Mouse (Mus musculus) liver, adult 2 months (tissue): ENCODE measurements at regions not wholly inside any gene's neighbourhood (a gene's known extent, or its start where the extent isn't known, plus 50 kb on each side); places are given as distances from the start of the nearest gene placed in this dataset.

ENCODE experiments used
- DNase-seq: peaks from one replicate; pipeline ENCODE4 v3.0.0-alpha.2; 2011; ENCODE audit warnings: low read depth, low spot score; ENCODE audit errors: extremely low read depth
- H3K27ac ChIP-seq: fragments of 200-500 bp; replicated peaks from 2 replicates; pipeline ENCODE4 v1.5.1; 2012; ENCODE audit warnings: low read depth, mild to moderate bottlenecking, control low read depth, inconsistent platforms, low read length; ENCODE audit not compliant: insufficient read depth
- H3K27me3 ChIP-seq: fragments of 200-500 bp; 2 replicates; pipeline ENCODE4 v1.6.1; 2012; ENCODE audit warnings: mild to moderate bottlenecking, moderate library complexity, low read length, inconsistent platforms; ENCODE audit not compliant: control insufficient read depth, insufficient read depth
- H3K36me3 ChIP-seq: fragments of 200-500 bp; 2 replicates; pipeline ENCODE4 v1.6.1; 2012; ENCODE audit warnings: low read length, inconsistent platforms; ENCODE audit not compliant: control insufficient read depth, insufficient read depth
- H3K4me1 ChIP-seq: fragments of 200-500 bp; 2 replicates; pipeline ENCODE4 v1.6.1; 2011; ENCODE audit warnings: low read length; ENCODE audit not compliant: control insufficient read depth, insufficient read depth
- H3K4me3 ChIP-seq: fragments of 200-500 bp; 2 replicates; pipeline ENCODE4 v1.5.1; 2011; ENCODE audit warnings: low read depth, mild to moderate bottlenecking, control low read depth, low read length, moderate library complexity; ENCODE audit not compliant: insufficient read depth
- H3K79me2 ChIP-seq: fragments of 200-500 bp; 2 replicates; pipeline ENCODE4 v1.6.1; 2012; ENCODE audit warnings: inconsistent platforms, mild to moderate bottlenecking, low read length, moderate library complexity; ENCODE audit not compliant: control insufficient read depth, insufficient read depth
- H3K9ac ChIP-seq: fragments of 200-500 bp; 2 replicates; pipeline ENCODE4 v1.6.1; 2012; ENCODE audit warnings: low read depth, mild to moderate bottlenecking, control low read depth, inconsistent platforms, low read length
- CTCF ChIP-seq: fragments of 200-500 bp; IDR thresholded peaks from 2 replicates; pipeline ENCODE4 v1.5.1; 2011; ENCODE audit warnings: low read depth, low read length, control low read depth
- POLR2A ChIP-seq: fragments of 200-500 bp; IDR thresholded peaks from 2 replicates; pipeline ENCODE4 v1.6.1; 2011; ENCODE audit warnings: low read length, control low read depth; ENCODE audit not compliant: insufficient read depth; ENCODE audit errors: extremely low read depth
- WGBS: fragments of 180-500 bp; shearing (Covaris S2); methylation state at CpG from one replicate; pipeline ENCODE4 v1.1.7; 2018; 5-methylcytosine and 5-hydroxymethylcytosine counted together

DNA sequence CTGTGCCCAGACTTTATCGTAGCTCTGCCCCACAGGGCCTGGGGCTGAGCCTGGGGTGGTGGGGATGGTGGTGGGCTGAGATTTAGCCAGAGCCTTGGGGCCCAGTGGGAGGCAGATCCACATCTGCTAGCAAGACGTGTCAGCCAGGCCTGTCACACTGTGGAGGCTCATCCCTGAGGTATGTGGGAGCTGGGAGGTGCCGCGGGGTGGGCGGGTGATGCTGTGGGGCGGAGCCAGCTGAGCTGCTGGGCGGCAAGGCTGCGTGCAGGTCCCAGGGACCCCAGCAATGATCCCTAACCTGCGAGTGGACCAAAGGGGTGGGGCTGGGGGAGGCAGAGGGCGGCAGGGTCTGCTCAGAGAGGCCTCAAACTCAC is 85.2 kb upstream of the Tmem189 start:
- 71% methylated on average over 10 of the region's 10 CpGs for WGBS
- no peak for DNase-seq
- peak overlapping the region; percentile 39 for H3K27ac ChIP-seq
- H3K9ac ChIP-seq, result no peak overlapping the region
- H3K79me2 ChIP-seq, result no peaks in the 10 kb centered on the region
- no peaks in the 10 kb centered on the region for H3K36me3 ChIP-seq
- peaks cover 24% of the 10 kb centered on the region for H3K4me1 ChIP-seq
- no peak for TF ChIP-seq POLR2A
- TF ChIP-seq CTCF, result no peak
- H3K27me3 ChIP-seq, result no peaks in the 10 kb centered on the region
- H3K4me3 ChIP-seq, result no peak overlapping the region

- 100% methylated on average over 2 of the region's 2 CpGs for WGBS
- H3K27ac ChIP-seq, result no peak overlapping the region
- no peak for TF ChIP-seq CTCF
- no peak for TF ChIP-seq POLR2A
Observed at GRCm38 (mm10) chr2:167774166-167774805, 84.7 kb upstream of the Tmem189 start.

GRCm38 (mm10) chr2:167772834-167773233 is 83.2 kb upstream of the Tmem189 start:
- WGBS, result 85% methylated on average over 5 of the region's 5 CpGs
- Histone ChIP-seq H3K9ac (no peak overlapping the region), H3K79me2 (no peaks in the 10 kb centered on the region), H3K36me3 (no peaks in the 10 kb centered on the region), H3K27me3 (no peaks in the 10 kb centered on the region), H3K4me3 (no peak overlapping the region), H3K4me1 (peaks cover 14% of the 10 kb centered on the region), H3K27ac (no peak overlapping the region)
- no peak for DNase-seq
- no peak for TF ChIP-seq CTCF
- no peak for TF ChIP-seq POLR2A

More at GRCm38 (mm10) chr2:167774166-167774805, 84.7 kb upstream of the Tmem189 start:
- Histone ChIP-seq H3K36me3 (no peaks in the 10 kb centered on the region), H3K4me1 (peaks cover 24% of the 10 kb centered on the region), H3K9ac (no peak overlapping the region), H3K4me3 (no peak overlapping the region), H3K27me3 (no peaks in the 10 kb centered on the region), H3K79me2 (no peaks in the 10 kb centered on the region)
- DNase-seq, result no peak

DNA sequence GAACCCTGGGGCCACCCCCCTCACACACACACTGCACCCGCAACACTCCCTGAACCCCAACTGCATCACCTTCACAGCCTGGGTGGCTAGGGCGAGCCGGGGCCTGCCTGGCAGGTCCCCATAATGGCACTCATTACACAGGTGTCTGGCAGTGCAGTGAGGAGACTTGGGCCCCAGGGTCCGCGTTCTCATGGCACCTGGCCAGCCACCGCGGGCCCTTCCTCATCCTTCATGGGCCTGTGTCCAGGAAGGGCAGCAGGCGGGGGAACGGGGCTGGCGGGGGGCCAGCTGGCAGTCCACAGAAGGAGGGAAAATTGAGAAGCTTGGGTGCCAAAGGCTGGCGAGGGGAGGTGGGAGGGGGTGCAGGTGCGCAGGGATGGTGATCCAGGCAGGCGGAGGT is 78.3 kb upstream of the Tmem189 start:
- peaks cover 20% of the 10 kb centered on the region for H3K4me1 ChIP-seq
- 54% methylated on average over 13 of the region's 13 CpGs for WGBS
- no peaks in the 10 kb centered on the region for H3K27me3 ChIP-seq
- no peak for DNase-seq
- no peaks in the 10 kb centered on the region for H3K79me2 ChIP-seq
- H3K4me3 ChIP-seq, result no peak overlapping the region
- TF ChIP-seq POLR2A (no peak), CTCF (no peak)
- no peak overlapping the region for H3K9ac ChIP-seq
- H3K27ac ChIP-seq, result peak overlapping the region; percentile 8; the same call in 1 of the 2 replicates
- no peaks in the 10 kb centered on the region for H3K36me3 ChIP-seq

- no peak overlapping the region for H3K9ac ChIP-seq
- H3K36me3 ChIP-seq, result no peaks in the 10 kb centered on the region
- H3K79me2 ChIP-seq, result no peaks in the 10 kb centered on the region
- TF ChIP-seq POLR2A, result no peak
- TF ChIP-seq CTCF, result no peak
- H3K4me3 ChIP-seq, result no peak overlapping the region
- peak; percentile 84 for DNase-seq
- no peaks in the 10 kb centered on the region for H3K27me3 ChIP-seq
- H3K27ac ChIP-seq, result peak overlapping the region; percentile 8; the same call in 1 of the 2 replicates
- WGBS, result 39% methylated on average over 8 of the region's 8 CpGs
- H3K4me1 ChIP-seq, result peaks cover 20% of the 10 kb centered on the region
Observed at GRCm38 (mm10) chr2:167767371-167767770, 77.7 kb upstream of the Tmem189 start.

- Histone ChIP-seq H3K9ac (peak overlapping the region; percentile 79), H3K79me2 (no peaks in the 10 kb centered on the region), H3K4me3 (no peak overlapping the region), H3K36me3 (no peaks in the 10 kb centered on the region), H3K27me3 (no peaks in the 10 kb centered on the region), H3K4me1 (peaks cover 25% of the 10 kb centered on the region), H3K27ac (peak overlapping the region; percentile 94)
- DNase-seq, result no peak
- TF ChIP-seq CTCF (no peak), POLR2A (no peak)
- WGBS, result 97% methylated on average over 6 of the region's 6 CpGs
Observed at GRCm38 (mm10) chr2:167765811-167766210, 76.2 kb upstream of the Tmem189 start.
